Comparison of ENCODE assay signal across 9 mouse cellular contexts in genomic region chr4:130264698-130265349, GRCm38 (mm10). TPM values are rescaled to one million over a fixed set of nuclear protein-coding genes. Genes with fewer than 3 reads are reported as not detected.
DNase-seq lines count a peak whose midpoint lies in the region; ATAC-seq and TF ChIP-seq lines count a peak whose summit lies in the region.
"Had no signal": no experiment of that assay in that cellular context is flagged by ENCODE, and none has a peak within 500 bp of the region (broad histone marks: within the 10 kb centered on the region; RNA-seq: fewer than 3 reads in every experiment).

No protein-coding gene starts in this region.

- H3K9me3 ChIP-seq in kidney, embryonic 16.5 days (ENCODE audit: low read length) = 0 out of 2 replicates have a peak, but pooled peaks cover 3% of the 10 kb centered on the region
- H3K9me3 ChIP-seq in liver, postnatal 0 days (ENCODE audit: low read length) = no peaks in the 10 kb centered on the region

- no peak for TF ChIP-seq EP300 in liver, postnatal 0 days (IDR thresholded peaks at IDR 0.05; ENCODE audit: low read depth)

- TF ChIP-seq CTCF in liver, postnatal 0 days (IDR thresholded peaks at IDR 0.05; ENCODE audit: low read depth) = peak; percentile 78
- TF ChIP-seq CTCF in olfactory bulb, adult 2 months (IDR thresholded peaks at IDR 0.05; ENCODE audit: insufficient read depth, low read depth, low read length) = peak; percentile 60

- TF ChIP-seq POLR2A in olfactory bulb, adult 2 months (IDR thresholded peaks at IDR 0.05; ENCODE audit: insufficient read depth, low read depth, low read length) = no peak

- WGBS in kidney, embryonic 16.5 days = 25% methylated on average over 24 of the region's 24 CpGs
- WGBS in liver, postnatal 0 days (ENCODE audit: insufficient replicate concordance) = 12% methylated on average over 24 of the region's 24 CpGs
- WGBS in olfactory bulb, adult 2 months = 29% methylated on average over 24 of the region's 24 CpGs

- peaks cover 18% of the 10 kb centered on the region for H3K4me1 ChIP-seq in kidney, embryonic 16.5 days (ENCODE audit: insufficient read depth, low read length)
- H3K4me1 ChIP-seq in liver, postnatal 0 days (ENCODE audit: insufficient read depth) = peaks cover 10% of the 10 kb centered on the region
- peaks cover 3% of the 10 kb centered on the region; the same call in 1 of the 2 replicates for H3K4me1 ChIP-seq in olfactory bulb, adult 2 months (ENCODE audit: control insufficient read depth, insufficient read depth, low read length)

- no peak overlapping the region for H3K27ac ChIP-seq in kidney, embryonic 16.5 days (ENCODE audit: low read length)
- no peak overlapping the region for H3K27ac ChIP-seq in liver, postnatal 0 days (ENCODE audit: low read depth)
- H3K27ac ChIP-seq in olfactory bulb, adult 2 months (ENCODE audit: insufficient read depth, low read depth, low read length) = no peak overlapping the region

- peak overlapping the region; percentile 40 for H3K4me2 ChIP-seq in kidney, embryonic 16.5 days (replicated peaks; ENCODE audit: low read depth, low read length)
- no peak overlapping the region for H3K4me2 ChIP-seq in liver, postnatal 0 days (ENCODE audit: low read depth, low read length)

- peak; percentile 68 to 76 for DNase-seq in B cell, adult 2 months
- peak; percentile 80 for DNase-seq in R1 (ENCODE audit: low read depth, low spot score)
- DNase-seq in embryo, embryonic 10 days (ENCODE audit: low spot score) = peak; percentile 82
- peak; percentile 25 to 66 for DNase-seq in gastrocnemius, postnatal 36 days
- DNase-seq in liver, postnatal 0 days = peak; percentile 79
- DNase-seq in thymus, postnatal 4 days = peak; percentile 79

- H3K27me3 ChIP-seq in kidney, embryonic 16.5 days (ENCODE audit: insufficient read depth, low read length) = no peaks in the 10 kb centered on the region
- H3K27me3 ChIP-seq in liver, postnatal 0 days (ENCODE audit: insufficient read depth, low read length) = peaks cover 12% of the 10 kb centered on the region; the same call in 1 of the 2 replicates

- ATAC-seq in kidney, embryonic 16.5 days (ENCODE audit: low FRiP score, low TSS enrichment) = peak; percentile 57
- peak; percentile 30; the same call in 1 of the 2 replicates for ATAC-seq in liver, postnatal 0 days

- peak overlapping the region; percentile 24; the same call in 1 of the 2 replicates for H3K9ac ChIP-seq in kidney, embryonic 16.5 days (replicated peaks; ENCODE audit: low read length)
- no peak overlapping the region for H3K9ac ChIP-seq in liver, postnatal 0 days (replicated peaks)

- intact Hi-C loops in gastrocnemius, postnatal 36 days (cut with DNase I) = loop anchor here (1.0 kb wide), 1 partner anchor 26 kb away; no protein-coding TSS in a partner anchor

- H3K4me3 ChIP-seq in kidney, embryonic 16.5 days (ENCODE audit: low read length) = no peak overlapping the region
- no peak overlapping the region for H3K4me3 ChIP-seq in liver, postnatal 0 days (ENCODE audit: low read depth, low read length)
- no peak overlapping the region for H3K4me3 ChIP-seq in olfactory bulb, adult 2 months (ENCODE audit: insufficient read depth, low read depth, low read length)

- H3K36me3 ChIP-seq in kidney, embryonic 16.5 days (ENCODE audit: insufficient read depth, low read length) = 0 out of 2 replicates have a peak, but pooled peaks cover 5% of the 10 kb centered on the region
- H3K36me3 ChIP-seq in liver, postnatal 0 days (replicated peaks; ENCODE audit: insufficient read depth, low read length) = no peaks in the 10 kb centered on the region

RNA-seq across cellular contexts. Expression of gene Serinc2, which starts 14.2 kb away (rescaled TPM):
- total RNA-seq in gastrocnemius, postnatal 36 days (2021) = 10 to 100 TPM; 55.4 to 76.6 TPM
- polyA plus RNA-seq in kidney, embryonic 16.5 days (2015; fragmentation: Nextera tagmentation; extraction: Ambion mirVana) = 58.6 and 65.0 TPM in 2 replicates
- polyA plus RNA-seq in liver, postnatal 0 days (2015; fragmentation: Nextera tagmentation; extraction: Ambion mirVana) = 3.4 and 4.4 TPM in 2 replicates
- polyA plus RNA-seq in olfactory bulb, adult 2 months (2012; ENCODE audit: insufficient read depth, insufficient read length, low replicate concordance, missing spikeins) = not detected in 2 replicates

RNA-seq across cellular contexts. Expression of gene Gm853, which starts 42.6 kb away (rescaled TPM):
- total RNA-seq in gastrocnemius, postnatal 36 days (2021) = not detected
- polyA plus RNA-seq in kidney, embryonic 16.5 days (2015; fragmentation: Nextera tagmentation; extraction: Ambion mirVana) = 1.2 and 2.6 TPM in 2 replicates
- polyA plus RNA-seq in liver, postnatal 0 days (2015; fragmentation: Nextera tagmentation; extraction: Ambion mirVana) = not detected in 2 replicates
- polyA plus RNA-seq in olfactory bulb, adult 2 months (2012; ENCODE audit: insufficient read depth, insufficient read length, low replicate concordance, missing spikeins) = not detected in 2 replicates
- polyA plus RNA-seq: heart, embryonic 16.5 days had no signal

RNA-seq across cellular contexts. Expression of gene Fabp3, which starts 43.6 kb away (rescaled TPM):
- 100 to 1,000 TPM; 839 to 956 TPM for total RNA-seq in gastrocnemius, postnatal 36 days (2021)
- polyA plus RNA-seq in kidney, embryonic 16.5 days (2015; fragmentation: Nextera tagmentation; extraction: Ambion mirVana) = 136 and 161 TPM in 2 replicates
- polyA plus RNA-seq in liver, postnatal 0 days (2015; fragmentation: Nextera tagmentation; extraction: Ambion mirVana) = 1.3 and 26.0 TPM in 2 replicates
- polyA plus RNA-seq in olfactory bulb, adult 2 months (2012; ENCODE audit: insufficient read depth, insufficient read length, low replicate concordance, missing spikeins) = not detected in 2 replicates

RNA-seq across cellular contexts. Expression of gene Gm10570, which starts 43.6 kb away (rescaled TPM):
- total RNA-seq in gastrocnemius, postnatal 36 days (2021) = under 1 TPM in 1 of 2 experiments, not detected in 1; 0.77 TPM
- 0.57 TPM in 1 of 2 replicates, not detected in the other for polyA plus RNA-seq in kidney, embryonic 16.5 days (2015; fragmentation: Nextera tagmentation; extraction: Ambion mirVana)
- polyA plus RNA-seq in liver, postnatal 0 days (2015; fragmentation: Nextera tagmentation; extraction: Ambion mirVana) = not detected in 2 replicates
- polyA plus RNA-seq in olfactory bulb, adult 2 months (2012; ENCODE audit: insufficient read depth, insufficient read length, low replicate concordance, missing spikeins) = not detected in 2 replicates

Comparison
In these comparisons a context has a peak if more than half of its experiments do, and no peak if none do; other contexts are left out.
1. RNA of gene Serinc2, which starts 14.2 kb away (polyA plus RNA-seq): 58.6 to 65.0 TPM in kidney, embryonic 16.5 days; 3.4 to 4.4 TPM in liver, postnatal 0 days and not detected in olfactory bulb, adult 2 months; every median in the first group is over 10 times any median in the second.
2. Peak in every context shown above with its lines, with median percentiles within 50 percentile points of each other: DNase-seq.